Comparison of ENCODE assay signal across 9 mouse cellular contexts in genomic region chr11:43783772-43784171, GRCm38 (mm10). TPM values are rescaled to one million over a fixed set of nuclear protein-coding genes. Genes with fewer than 3 reads are reported as not detected.
DNase-seq lines count a peak whose midpoint lies in the region; ATAC-seq lines count a peak whose summit lies in the region.
"Had no signal": no experiment of that assay in that cellular context is flagged by ENCODE, and none has a peak within 500 bp of the region (broad histone marks: within the 10 kb centered on the region; RNA-seq: fewer than 3 reads in every experiment).

No protein-coding gene starts in this region.

- H3K36me3 ChIP-seq in forebrain, embryonic 14.5 days (ENCODE audit: control insufficient read depth, insufficient read depth, low read length), result no peaks in the 10 kb centered on the region
- H3K36me3 ChIP-seq: heart, embryonic 15.5 days had no signal

- no peaks in the 10 kb centered on the region for H3K4me1 ChIP-seq in forebrain, embryonic 14.5 days (ENCODE audit: control insufficient read depth, insufficient read depth, low read length)

- ATAC-seq in cerebellum, adult (ENCODE audit: insufficient number of reproducible peaks, low FRiP score, low TSS enrichment), result peak; percentile 66
- peak; percentile 77 for ATAC-seq in forebrain, embryonic 14.5 days

- H3K9ac ChIP-seq in forebrain, embryonic 14.5 days (ENCODE audit: low read length), result no peak overlapping the region
- H3K9ac ChIP-seq: heart, embryonic 15.5 days had no signal

- peak; percentile 73 for DNase-seq in Muller cell, postnatal 12 days (ENCODE audit: inconsistent ontology term)
- DNase-seq in forebrain, embryonic 14.5 days (ENCODE audit: low spot score), result peak; percentile 73
- DNase-seq in heart, postnatal 36 days, result peak; percentile 71 to 78
- peak; percentile 36 for DNase-seq in layer of hippocampus, adult 9-11 months
- DNase-seq in lung, postnatal 14 days, result peak; percentile 83
- DNase-seq in retina, postnatal 7 days (ENCODE audit: low read depth, low spot score), result peak; percentile 17
- peak; percentile 32 for DNase-seq in yolk sac, embryonic 10.5 days (ENCODE audit: low spot score)

- intact Hi-C loops in heart, postnatal 36 days (cut with DNase I), result loop anchor here (2.0 to 5.0 kb wide), 4 partner anchors 53 to 669 kb away; no protein-coding TSS in a partner anchor

- 6% methylated on average over 2 of the region's 2 CpGs for WGBS in forebrain, embryonic 14.5 days

- H3K27me3 ChIP-seq in forebrain, embryonic 14.5 days (replicated peaks; ENCODE audit: control insufficient read depth, insufficient read depth, low read length), result no peaks in the 10 kb centered on the region
- H3K27me3 ChIP-seq: heart, embryonic 15.5 days had no signal

- no peaks in the 10 kb centered on the region for H3K9me3 ChIP-seq in forebrain, embryonic 14.5 days (replicated peaks; ENCODE audit: control insufficient read depth, low read length)
- H3K9me3 ChIP-seq: heart, embryonic 15.5 days had no signal

- H3K4me3 ChIP-seq in forebrain, embryonic 14.5 days (ENCODE audit: low read depth, low read length), result no peak overlapping the region
- H3K4me3 ChIP-seq: heart, embryonic 15.5 days had no signal

- no peak overlapping the region for H3K4me2 ChIP-seq in forebrain, embryonic 14.5 days (ENCODE audit: low read length)
- H3K4me2 ChIP-seq: heart, embryonic 15.5 days had no signal

- no peak overlapping the region for H3K27ac ChIP-seq in forebrain, embryonic 14.5 days (ENCODE audit: low read depth, low read length)
- H3K27ac ChIP-seq: heart, embryonic 15.5 days had no signal

RNA-seq across cellular contexts. Expression of gene Ttc1, which starts 36.0 kb away (rescaled TPM):
- 82.5 and 87.1 TPM in 2 replicates for polyA plus RNA-seq in forebrain, embryonic 14.5 days (2014; fragmentation: Nextera tagmentation; extraction: Ambion mirVana)
- 10 to 100 TPM; 49.3 to 56.7 TPM for total RNA-seq in heart, postnatal 36 days (2021)

Comparison
In these comparisons a context has a peak if more than half of its experiments do, and no peak if none do; other contexts are left out.
1. DNase-seq: peak in every context shown above with its lines; median percentile 83 in lung, postnatal 14 days; 74 in heart, postnatal 36 days; 73 in Muller cell, postnatal 12 days; 73 in forebrain, embryonic 14.5 days; 36 in layer of hippocampus, adult 9-11 months; 32 in yolk sac, embryonic 10.5 days; 17 in retina, postnatal 7 days.